Mouse (Mus musculus) intestine, postnatal 0 days (tissue): ENCODE measurements at regions not wholly inside any gene's neighbourhood (a gene's known extent, or its start where the extent isn't known, plus 50 kb on each side); places are given as distances from the start of the nearest gene placed in this dataset.

Experiments
- ATAC-seq: fragments of 200-750 bp; cut with Nextera tagmentation; 2 replicates; pipeline ENCODE4 v1.8.0; 2017; ENCODE audit warnings: mild to moderate bottlenecking, moderate TSS enrichment, moderate library complexity
- H3K27ac ChIP-seq: fragments of 300-500 bp; sonication (generic); 2 replicates; pipeline ENCODE4 v1.5.1; 2014; ENCODE audit warnings: mild to moderate bottlenecking, low read depth, low read length, moderate library complexity
- H3K27me3 ChIP-seq: fragments of 300-500 bp; sonication (generic); replicated peaks from 2 replicates; pipeline ENCODE4 v1.6.1; 2014; ENCODE audit warnings: low read length, mixed read lengths; ENCODE audit not compliant: control insufficient read depth, insufficient read depth
- H3K36me3 ChIP-seq: fragments of 300-500 bp; sonication (generic); 2 replicates; pipeline ENCODE4 v1.6.1; 2014; ENCODE audit warnings: mild to moderate bottlenecking, moderate library complexity; ENCODE audit not compliant: control insufficient read depth, insufficient read depth
- H3K4me1 ChIP-seq: fragments of 300-500 bp; sonication (generic); replicated peaks from 2 replicates; pipeline ENCODE4 v1.6.1; 2014; ENCODE audit warnings: antibody characterized with exemption, low read length, mixed read lengths; ENCODE audit not compliant: control insufficient read depth, insufficient read depth
- H3K4me2 ChIP-seq: fragments of 300-500 bp; sonication (generic); replicated peaks from 2 replicates; pipeline ENCODE4 v1.6.1; 2014; ENCODE audit warnings: low read depth, mild to moderate bottlenecking, moderate library complexity
- H3K4me3 ChIP-seq: fragments of 300-500 bp; sonication (generic); 2 replicates; pipeline ENCODE4 v1.5.1; 2014; ENCODE audit warnings: low read depth, low read length
- H3K9ac ChIP-seq: fragments of 300-500 bp; sonication (generic); 2 replicates; pipeline ENCODE4 v1.6.1; 2014; ENCODE audit warnings: mild to moderate bottlenecking, low read depth, low read length
- H3K9me3 ChIP-seq: fragments of 300-500 bp; sonication (generic); 2 replicates; pipeline ENCODE4 v1.6.1; 2016; ENCODE audit warnings: mixed run types; ENCODE audit not compliant: control insufficient read depth
- CTCF ChIP-seq: sonication (generic); IDR thresholded peaks from 2 replicates; pipeline ENCODE4 v1.5.1; 2016; ENCODE audit warnings: low read depth, mild to moderate bottlenecking, control low read depth, antibody characterized with exemption, moderate library complexity
- WGBS: fragments of 180-500 bp; shearing (Covaris S2); extraction: QIAGEN DNeasy Blood & Tissue Kit; methylation state at CpG from one replicate; pipeline ENCODE4 v1.1.7; 2014; 5-methylcytosine and 5-hydroxymethylcytosine counted together

DNA sequence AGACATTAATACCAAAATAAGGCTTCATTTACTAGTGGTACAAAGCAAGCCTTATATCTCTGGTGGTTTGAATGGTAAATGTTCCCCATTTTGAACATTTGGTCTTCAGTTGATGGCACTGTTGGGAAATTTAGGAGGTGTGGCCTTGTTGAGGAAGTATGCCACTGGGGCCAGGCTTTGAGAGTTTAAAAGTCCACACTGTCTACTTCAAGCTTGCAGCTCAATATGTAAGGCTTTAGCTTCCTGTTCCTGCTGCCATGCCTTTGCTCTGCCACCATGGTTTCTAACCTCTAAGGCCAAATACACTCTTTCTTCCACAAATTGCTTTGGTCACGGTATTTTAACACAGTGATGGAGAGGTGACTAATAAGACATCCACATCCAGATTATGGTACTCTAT, 92.2 kb upstream of the Zfand5 start:
- no peak for TF ChIP-seq CTCF
- H3K9me3 ChIP-seq, result peaks cover 3% of the 10 kb centered on the region; the same call in 1 of the 2 replicates
- WGBS, result 87% methylated on average over 1 of the region's 1 CpGs
- H3K27ac ChIP-seq, result no peak overlapping the region
- H3K36me3 ChIP-seq, result no peaks in the 10 kb centered on the region
- H3K4me2 ChIP-seq, result no peak overlapping the region
- no peaks in the 10 kb centered on the region for H3K27me3 ChIP-seq
- no peak for ATAC-seq
- no peak overlapping the region for H3K4me3 ChIP-seq
- H3K4me1 ChIP-seq, result no peaks in the 10 kb centered on the region; the same call in 1 of the 2 replicates
- H3K9ac ChIP-seq, result no peak overlapping the region

DNA sequence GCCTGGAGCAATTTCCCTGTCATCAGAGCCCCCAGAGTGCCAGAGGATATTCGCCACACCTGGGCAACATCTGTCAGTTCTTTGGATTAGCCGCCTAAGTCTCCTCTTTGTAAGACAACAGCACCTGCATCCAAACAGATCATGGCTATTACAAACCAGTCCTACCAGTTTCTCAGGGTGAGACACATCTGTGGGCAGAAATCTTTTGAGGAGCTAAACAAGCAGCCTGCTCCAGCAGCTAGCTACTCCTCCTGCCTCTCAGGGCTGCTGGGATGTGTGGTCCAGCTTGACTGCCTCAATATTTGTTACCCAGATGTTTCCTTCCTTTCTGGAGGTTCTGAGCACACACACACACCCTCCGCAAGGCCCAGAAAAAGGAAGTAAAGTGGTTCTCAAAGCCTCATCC, 96.6 kb upstream of the Zfand5 start:
- Histone ChIP-seq H3K27ac (no peak overlapping the region), H3K9me3 (no peaks in the 10 kb centered on the region), H3K9ac (no peak overlapping the region), H3K4me2 (no peak overlapping the region), H3K36me3 (no peaks in the 10 kb centered on the region), H3K4me3 (no peak overlapping the region), H3K4me1 (no peaks in the 10 kb centered on the region; the same call in none of the 2 replicates), H3K27me3 (no peaks in the 10 kb centered on the region)
- 50% methylated on average over 3 of the region's 3 CpGs for WGBS
- ATAC-seq, result no peak
- no peak for TF ChIP-seq CTCF

DNA sequence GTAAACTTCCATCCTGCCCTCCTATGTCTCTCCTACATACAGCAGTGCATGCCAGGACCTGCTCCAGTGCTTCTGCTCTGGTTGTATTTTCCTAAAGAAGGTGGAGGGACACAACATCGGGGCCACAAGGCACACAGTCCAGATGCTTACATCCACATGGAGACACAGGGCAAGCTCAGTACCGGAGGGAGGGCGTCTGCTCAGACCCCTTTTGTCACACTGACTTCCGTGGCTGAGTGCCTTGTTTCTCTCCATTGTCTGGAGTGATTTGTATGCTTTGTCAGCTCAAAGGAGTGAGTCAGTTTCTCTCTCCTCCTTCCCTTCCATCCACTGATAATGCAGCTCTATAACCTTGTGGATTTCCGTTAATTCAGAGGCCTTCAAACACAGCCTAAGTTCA, 97.4 kb upstream of the Zfand5 start:
- Histone ChIP-seq H3K4me1 (no peaks in the 10 kb centered on the region; the same call in none of the 2 replicates), H3K9me3 (no peaks in the 10 kb centered on the region), H3K9ac (no peak overlapping the region), H3K36me3 (no peaks in the 10 kb centered on the region), H3K27me3 (no peaks in the 10 kb centered on the region), H3K27ac (no peak overlapping the region), H3K4me2 (no peak overlapping the region), H3K4me3 (no peak overlapping the region)
- no peak for ATAC-seq
- no peak for TF ChIP-seq CTCF
- 67% methylated on average over 5 of the region's 5 CpGs for WGBS

DNA sequence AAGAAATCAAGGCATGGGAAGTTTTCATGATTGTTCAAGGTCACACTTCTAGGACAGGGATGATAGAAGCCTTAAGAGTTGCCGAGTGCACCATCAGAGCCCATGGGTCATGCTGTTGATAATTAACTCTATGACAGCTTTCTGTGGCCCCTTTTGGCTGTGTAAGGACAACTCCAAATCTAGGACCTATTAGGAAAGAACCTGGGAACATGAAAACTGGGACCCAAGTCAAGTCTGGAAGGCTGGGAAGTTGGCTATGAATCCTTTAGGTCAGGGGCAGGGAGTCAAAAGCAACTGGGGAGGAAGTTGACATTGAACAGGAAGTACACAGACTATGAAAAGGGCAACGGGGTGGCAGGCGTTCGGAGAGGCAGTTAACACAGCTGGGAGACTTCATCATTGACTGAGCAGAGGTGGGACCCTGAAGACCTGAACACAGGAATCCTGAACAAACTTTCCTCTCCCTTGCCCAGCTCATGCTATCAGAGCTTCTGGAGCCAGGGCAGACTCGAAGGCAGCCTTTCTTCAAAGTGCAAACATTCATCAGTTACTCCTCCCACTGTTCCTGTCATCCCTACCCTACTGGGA, 98.1 kb upstream of the Zfand5 start:
- TF ChIP-seq CTCF, result no peak
- 36% methylated on average over 5 of the region's 5 CpGs for WGBS
- Histone ChIP-seq H3K4me1 (no peaks in the 10 kb centered on the region; the same call in none of the 2 replicates), H3K4me3 (no peak overlapping the region), H3K9ac (no peak overlapping the region), H3K4me2 (no peak overlapping the region), H3K27ac (no peak overlapping the region), H3K27me3 (no peaks in the 10 kb centered on the region), H3K36me3 (no peaks in the 10 kb centered on the region), H3K9me3 (no peaks in the 10 kb centered on the region)
- no peak for ATAC-seq

DNA sequence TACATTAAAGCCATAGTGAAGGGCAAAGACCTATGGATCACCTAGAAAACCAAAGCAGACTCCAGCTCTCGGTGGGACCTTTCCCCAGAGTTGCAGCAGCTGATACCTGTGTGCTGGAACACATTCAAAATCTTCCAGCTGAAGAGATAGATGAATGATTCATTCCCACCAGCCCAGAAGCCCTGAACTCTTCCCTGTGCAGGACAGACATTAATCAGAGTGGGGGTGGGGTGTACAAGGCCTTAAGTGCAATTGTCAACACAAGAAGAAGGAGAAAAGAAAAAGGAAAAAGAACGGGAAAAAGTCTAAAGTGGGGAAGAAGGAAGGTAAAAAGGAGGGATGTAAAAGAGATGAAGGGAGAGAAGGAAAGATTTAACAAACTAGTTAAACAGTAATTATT, 100.9 kb upstream of the Zfand5 start:
- ATAC-seq, result no peak
- Histone ChIP-seq H3K4me1 (no peaks in the 10 kb centered on the region; the same call in none of the 2 replicates), H3K27ac (no peak overlapping the region), H3K27me3 (no peaks in the 10 kb centered on the region), H3K9ac (no peak overlapping the region), H3K9me3 (no peaks in the 10 kb centered on the region), H3K36me3 (no peaks in the 10 kb centered on the region), H3K4me3 (no peak overlapping the region), H3K4me2 (no peak overlapping the region)
- no peak for TF ChIP-seq CTCF
- WGBS, result 17% methylated on average over 2 of the region's 2 CpGs

DNA sequence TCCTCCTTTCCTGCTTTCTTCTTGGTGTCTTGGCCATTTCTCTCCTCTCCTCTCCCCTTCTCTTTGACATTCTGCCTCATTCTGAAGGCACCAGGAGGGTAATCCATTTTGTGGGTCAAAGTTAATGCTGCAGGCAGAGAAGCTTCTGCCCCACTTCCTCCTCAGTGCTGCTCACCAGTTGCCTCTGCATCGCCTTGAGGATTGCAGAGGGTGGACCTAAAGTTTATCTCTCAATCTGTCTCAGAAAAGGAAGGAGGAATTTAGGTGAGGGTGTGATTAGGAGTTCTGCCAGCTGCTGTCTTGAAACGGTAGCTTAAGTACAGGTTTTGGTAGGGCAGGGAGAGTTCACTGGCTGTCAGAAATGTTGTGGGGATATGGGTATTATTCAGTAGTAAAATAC, 101.3 kb upstream of the Zfand5 start:
- Histone ChIP-seq H3K9me3 (no peaks in the 10 kb centered on the region), H3K27ac (no peak overlapping the region), H3K4me3 (no peak overlapping the region), H3K36me3 (no peaks in the 10 kb centered on the region), H3K4me1 (no peaks in the 10 kb centered on the region; the same call in none of the 2 replicates), H3K9ac (no peak overlapping the region), H3K27me3 (no peaks in the 10 kb centered on the region), H3K4me2 (no peak overlapping the region)
- 10% methylated on average over 2 of the region's 2 CpGs for WGBS
- TF ChIP-seq CTCF, result no peak
- ATAC-seq, result 0 out of 2 replicates have a peak, but pooled peaks have one; percentile 20

DNA sequence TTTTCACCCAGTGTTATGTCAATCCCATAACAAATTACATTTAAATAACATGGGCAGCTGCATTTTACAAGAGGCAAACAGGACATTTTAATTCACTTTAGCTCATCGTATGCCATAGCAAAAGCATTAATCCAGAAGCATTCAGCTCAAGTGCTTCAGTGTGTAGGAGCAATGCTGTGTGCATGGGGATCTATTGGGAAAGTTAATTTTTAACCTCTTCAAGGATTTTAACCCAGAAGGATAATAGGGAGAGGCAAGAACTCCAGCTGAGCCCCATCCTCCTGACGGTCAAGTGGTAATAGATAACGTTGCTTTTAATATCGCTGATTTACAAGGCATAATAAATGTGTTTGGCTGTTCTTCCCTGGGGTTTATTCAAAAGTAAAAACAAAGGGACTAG, 105.1 kb upstream of the Zfand5 start:
- Histone ChIP-seq H3K27ac (peak overlapping the region; percentile 30; the same call in 1 of the 2 replicates), H3K4me2 (peak overlapping the region; percentile 48), H3K36me3 (no peaks in the 10 kb centered on the region), H3K9me3 (no peaks in the 10 kb centered on the region), H3K4me1 (0 out of 2 replicates have a peak, but pooled peaks cover 3% of the 10 kb centered on the region), H3K27me3 (no peaks in the 10 kb centered on the region), H3K4me3 (no peak overlapping the region), H3K9ac (no peak overlapping the region)
- TF ChIP-seq CTCF, result no peak
- WGBS, result 21% methylated on average over 4 of the region's 4 CpGs
- peak; percentile 63 for ATAC-seq
